Mouse (Mus musculus) embryonic fibroblast, embryonic 13.5 days (primary cell): Measurements from ENCODE around the gene Vmn2r56.

ENCODE experiments used
- CTCF ChIP-seq: IDR thresholded peaks from 2 replicates; pipeline ENCODE4 v1.5.1; 2011; ENCODE audit warnings: mild to moderate bottlenecking, control low read depth, low read length, moderate library complexity, borderline replicate concordance; ENCODE audit not compliant: insufficient read depth
- POLR2A ChIP-seq: IDR thresholded peaks from 2 replicates; pipeline ENCODE4 v1.6.1; 2011; ENCODE audit warnings: low read depth, mild to moderate bottlenecking, control low read depth, low read length, moderate library complexity

- TF ChIP-seq CTCF (no peak), POLR2A (no peak)
These were observed 14.8 kb upstream of the Vmn2r56 start for GRCm38 (mm10) chr7:12749431-12750198.
